34 mouse cellular contexts compared by ENCODE assay signal in the genomic region with DNA sequence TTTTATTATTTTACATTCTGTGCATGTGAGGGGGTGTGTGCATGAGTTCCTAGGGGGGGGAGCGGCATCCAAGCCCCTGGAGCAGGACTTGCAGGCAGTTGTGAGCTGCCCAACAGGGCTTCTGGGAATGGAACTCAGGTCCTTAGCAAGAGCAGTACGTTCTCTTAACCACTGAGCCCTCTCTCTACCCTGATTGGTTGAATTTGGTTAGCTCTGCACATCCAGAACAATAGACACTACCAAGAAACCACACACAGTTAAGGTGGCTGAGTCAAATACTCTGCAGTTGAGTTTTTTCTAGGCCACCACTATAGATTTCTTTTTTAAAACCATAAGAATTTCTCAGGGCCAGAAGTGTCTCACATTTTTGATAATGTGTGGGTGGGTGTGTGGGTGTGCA.
"Had no signal": no experiment of that assay in that cellular context is flagged by ENCODE, and none has a peak within 500 bp of the region (broad histone marks: within the 10 kb centered on the region; RNA-seq: fewer than 3 reads in every experiment).

No protein-coding gene starts in this region.

- H3K4me3 ChIP-seq: heart, embryonic 10.5 days; heart, embryonic 12.5 days; heart, embryonic 13.5 days; heart, embryonic 15.5 days; hindbrain, embryonic 10.5 days; hindbrain, embryonic 12.5 days; hindbrain, embryonic 13.5 days; hindbrain, embryonic 15.5 days; intestine, embryonic 15.5 days; kidney, embryonic 15.5 days; layer of hippocampus, adult 2 months had no signal

- H3K9me3 ChIP-seq: heart, embryonic 10.5 days; heart, embryonic 12.5 days; heart, embryonic 13.5 days; heart, embryonic 15.5 days; hindbrain, embryonic 10.5 days; hindbrain, embryonic 12.5 days; hindbrain, embryonic 13.5 days; hindbrain, embryonic 15.5 days; intestine, embryonic 15.5 days; kidney, embryonic 15.5 days had no signal

- ATAC-seq: hindbrain, embryonic 16.5 days; hindbrain, postnatal 0 days; inflammation-experienced regulatory T-cells, adult 6 months; intestine, embryonic 15.5 days; intestine, embryonic 16.5 days; intestine, postnatal 0 days had no signal

- H3K27me3 ChIP-seq: heart, embryonic 12.5 days; heart, embryonic 13.5 days; heart, embryonic 15.5 days; hindbrain, embryonic 12.5 days; hindbrain, embryonic 13.5 days; hindbrain, embryonic 15.5 days; intestine, embryonic 15.5 days; kidney, embryonic 15.5 days had no signal

- H3K4me1 ChIP-seq: heart, embryonic 10.5 days; heart, embryonic 12.5 days; heart, embryonic 13.5 days; heart, embryonic 15.5 days; hindbrain, embryonic 10.5 days; hindbrain, embryonic 12.5 days; hindbrain, embryonic 13.5 days; hindbrain, embryonic 15.5 days; intestine, embryonic 15.5 days; kidney, embryonic 15.5 days had no signal

- H3K9ac ChIP-seq: heart, embryonic 12.5 days; heart, embryonic 13.5 days; heart, embryonic 15.5 days; hindbrain, embryonic 12.5 days; hindbrain, embryonic 13.5 days; hindbrain, embryonic 14.5 days; hindbrain, embryonic 15.5 days; intestine, embryonic 15.5 days; kidney, embryonic 15.5 days had no signal

- H3K36me3 ChIP-seq: heart, embryonic 10.5 days; heart, embryonic 12.5 days; heart, embryonic 13.5 days; heart, embryonic 15.5 days; hindbrain, embryonic 10.5 days; hindbrain, embryonic 12.5 days; hindbrain, embryonic 13.5 days; hindbrain, embryonic 15.5 days; intestine, embryonic 15.5 days; kidney, embryonic 15.5 days had no signal

- H3K27ac ChIP-seq: heart, embryonic 10.5 days; heart, embryonic 13.5 days; heart, embryonic 15.5 days; hindbrain, embryonic 10.5 days; hindbrain, embryonic 12.5 days; hindbrain, embryonic 13.5 days; hindbrain, embryonic 14.5 days; hindbrain, embryonic 15.5 days; hindbrain, postnatal 0 days; intestine, embryonic 15.5 days; kidney, embryonic 15.5 days; kidney, postnatal 0 days; layer of hippocampus, adult 2 months had no signal

- DNase-seq: heart, postnatal 10 days; heart, postnatal 14 days; heart, postnatal 36 days; heart, postnatal 4 days; kidney, adult 11 months; kidney, adult 18-20 months; kidney, adult 2 months; kidney, adult 8-10 months; kidney, adult 9 months; kidney, postnatal 10 days; kidney, postnatal 14 days; kidney, postnatal 25 days; kidney, postnatal 36 days; kidney, postnatal 4 days; layer of hippocampus, adult 9-11 months; layer of hippocampus, postnatal 36 days had no signal

- H3K4me2 ChIP-seq: heart, embryonic 12.5 days; heart, embryonic 13.5 days; heart, embryonic 15.5 days; hindbrain, embryonic 12.5 days; hindbrain, embryonic 13.5 days; hindbrain, embryonic 14.5 days; hindbrain, embryonic 15.5 days; intestine, embryonic 15.5 days; kidney, embryonic 15.5 days had no signal
